Mouse (Mus musculus) lung, adult 2 months (tissue): Measurements from ENCODE around the gene Me3.

Experiments
- CTCF ChIP-seq: fragments of 200-500 bp; IDR thresholded peaks from 2 replicates; pipeline ENCODE4 v1.5.1; 2011; ENCODE audit warnings: mild to moderate bottlenecking, low read length, control low read depth; ENCODE audit not compliant: insufficient read depth
- POLR2A ChIP-seq: fragments of 200-500 bp; IDR thresholded peaks from 2 replicates; pipeline ENCODE4 v1.6.1; 2011; ENCODE audit warnings: low read depth, mild to moderate bottlenecking, control low read depth, low read length, borderline replicate concordance; ENCODE audit errors: extremely low read depth

DNA sequence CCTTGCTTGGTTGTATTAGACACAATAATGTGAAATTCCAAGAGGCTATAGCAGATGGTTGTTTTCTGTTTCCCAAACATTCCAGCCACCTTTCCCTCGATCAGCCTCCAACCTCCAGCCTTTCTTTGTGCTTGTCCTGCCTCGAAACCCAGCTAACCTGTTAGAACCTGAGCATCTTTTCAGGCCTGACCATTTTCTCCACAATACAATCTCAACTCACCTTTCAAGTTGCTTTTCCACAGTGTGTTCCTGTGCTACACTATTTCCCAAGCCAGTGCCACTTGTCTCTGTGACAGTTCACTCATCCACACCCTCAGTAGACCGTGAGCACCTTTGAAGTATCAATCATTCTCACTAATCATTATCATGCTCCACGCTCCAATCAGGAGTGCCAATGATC is 171.8 kb downstream of the Me3 start:
- TF ChIP-seq POLR2A (no peak), CTCF (no peak)
